Mouse (Mus musculus): Measurements from ENCODE around the gene Zdhhc13. TPM values are rescaled to one million over a fixed set of nuclear protein-coding genes. Genes with fewer than 3 reads are reported as not detected.
A peak's percentile ranks its signal among the peaks of the same experiment; 100 is the strongest.

The Zdhhc13 gene
- polyA plus RNA-seq, 1 experiment from 2014 or later, result 11.2 TPM

DNA sequence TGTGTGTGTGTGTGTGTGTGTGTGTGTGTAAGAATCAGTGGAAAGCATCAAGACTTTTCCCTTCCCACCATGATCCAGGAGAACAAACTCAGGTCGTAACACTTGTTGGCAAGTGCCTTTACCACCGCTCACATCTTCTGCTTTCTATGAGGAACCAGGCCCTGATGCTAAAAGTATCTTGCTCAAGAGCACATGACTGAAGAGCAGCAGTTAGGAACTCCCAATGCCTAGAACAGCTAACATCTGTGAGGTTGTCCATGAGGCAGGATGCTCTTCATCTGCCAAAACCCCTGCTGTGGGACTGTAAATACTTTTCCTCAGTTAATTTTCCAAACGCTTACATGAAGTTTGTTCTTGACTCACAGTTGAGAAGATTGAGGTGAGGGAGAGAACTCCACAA is 455 bp upstream of the Zdhhc13 start:
- WGBS (ENCODE audit: insufficient replicate concordance), result 52% methylated on average over 3 of the region's 3 CpGs
- Histone ChIP-seq H3K9me3 (replicated peaks) (no peaks in the 10 kb centered on the region), H3K36me3 (replicated peaks) (no peaks in the 10 kb centered on the region), H3K4me3 (replicated peaks) (peak overlapping the region; percentile 86), H3K27ac (replicated peaks) (peak overlapping the region; percentile 34; the same call in 1 of the 2 replicates), H3K27me3 (no peaks in the 10 kb centered on the region), H3K4me1 (replicated peaks) (peaks cover 32% of the 10 kb centered on the region), H3K4me2 (peak overlapping the region; percentile 92), H3K9ac (no peak overlapping the region)
- ATAC-seq (ENCODE audit: insufficient read depth), result no peak

GRCm38 (mm10) chr7:48790117-48790516 is 1.3 kb downstream of the Zdhhc13 start:
- Histone ChIP-seq H3K27me3 (no peaks in the 10 kb centered on the region), H3K36me3 (replicated peaks) (no peaks in the 10 kb centered on the region), H3K9me3 (replicated peaks) (no peaks in the 10 kb centered on the region), H3K9ac (no peak overlapping the region; the same call in 1 of the 2 replicates), H3K4me3 (replicated peaks) (peak overlapping the region; percentile 86; the same call in 1 of the 2 replicates), H3K27ac (replicated peaks) (no peak overlapping the region), H3K4me1 (replicated peaks) (peaks cover 32% of the 10 kb centered on the region), H3K4me2 (peak overlapping the region; percentile 92)
- no peak for ATAC-seq (ENCODE audit: insufficient read depth)
- WGBS (ENCODE audit: insufficient replicate concordance), result 49% methylated on average over 4 of the region's 4 CpGs

- H3K36me3 ChIP-seq (replicated peaks), result 0 out of 2 replicates have a peak, but pooled peaks cover 3% of the 10 kb centered on the region
- no peak for ATAC-seq (ENCODE audit: insufficient read depth)
- no peaks in the 10 kb centered on the region for H3K9me3 ChIP-seq (replicated peaks)
- WGBS (ENCODE audit: insufficient replicate concordance), result 37% methylated on average over 3 of the region's 3 CpGs
- H3K4me2 ChIP-seq, result no peak overlapping the region
- peaks cover 32% of the 10 kb centered on the region for H3K4me1 ChIP-seq (replicated peaks)
- H3K27ac ChIP-seq (replicated peaks), result no peak overlapping the region
- H3K9ac ChIP-seq, result no peak overlapping the region
- no peak overlapping the region for H3K4me3 ChIP-seq (replicated peaks)
- no peaks in the 10 kb centered on the region for H3K27me3 ChIP-seq
These were observed 2.6 kb downstream of the Zdhhc13 start for GRCm38 (mm10) chr7:48791412-48791811.

- H3K36me3 ChIP-seq (replicated peaks), result 0 out of 2 replicates have a peak, but pooled peaks cover 3% of the 10 kb centered on the region
- no peak overlapping the region for H3K9ac ChIP-seq
- H3K4me2 ChIP-seq, result no peak overlapping the region
- H3K4me1 ChIP-seq (replicated peaks), result peaks cover 15% of the 10 kb centered on the region
- H3K9me3 ChIP-seq (replicated peaks), result no peaks in the 10 kb centered on the region
- ATAC-seq (ENCODE audit: insufficient read depth), result no peak
- H3K4me3 ChIP-seq (replicated peaks), result no peak overlapping the region
- 79% methylated on average over 3 of the region's 3 CpGs for WGBS (ENCODE audit: insufficient replicate concordance)
- no peaks in the 10 kb centered on the region for H3K27me3 ChIP-seq
- H3K27ac ChIP-seq (replicated peaks), result no peak overlapping the region
These were observed 6.3 kb downstream of the Zdhhc13 start for GRCm38 (mm10) chr7:48795130-48795529.

- ATAC-seq (ENCODE audit: insufficient read depth), result no peak
- Histone ChIP-seq H3K36me3 (replicated peaks) (peaks cover 52% of the 10 kb centered on the region), H3K27me3 (no peaks in the 10 kb centered on the region), H3K4me2 (no peak overlapping the region), H3K4me1 (replicated peaks) (no peaks in the 10 kb centered on the region), H3K4me3 (replicated peaks) (no peak overlapping the region), H3K9me3 (replicated peaks) (no peaks in the 10 kb centered on the region), H3K27ac (replicated peaks) (no peak overlapping the region), H3K9ac (no peak overlapping the region)
- 75% methylated on average over 7 of the region's 7 CpGs for WGBS (ENCODE audit: insufficient replicate concordance)
These were observed 14.6 kb downstream of the Zdhhc13 start for GRCm38 (mm10) chr7:48803381-48803780.

DNA sequence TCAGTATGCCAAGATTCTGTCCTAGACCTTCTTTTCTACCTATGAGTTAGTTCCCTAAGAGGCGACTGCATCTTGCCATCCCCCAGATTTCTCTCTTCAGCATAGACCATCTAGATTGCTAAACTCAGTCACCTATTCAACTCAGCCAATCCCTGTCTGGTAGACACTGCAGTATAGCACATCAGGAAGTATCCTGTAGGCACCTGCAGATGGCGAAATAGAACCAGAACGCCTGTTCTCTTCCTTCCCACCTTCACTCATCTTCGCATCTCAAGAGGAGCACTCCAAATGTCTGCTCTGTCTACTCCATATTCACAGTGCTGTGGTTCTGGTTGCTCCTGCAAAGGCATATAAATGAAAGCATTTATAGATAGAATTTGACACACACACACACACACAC is 17.8 kb downstream of the Zdhhc13 start:
- H3K27me3 ChIP-seq, result no peaks in the 10 kb centered on the region
- 79% methylated on average over 4 of the region's 4 CpGs for WGBS (ENCODE audit: insufficient replicate concordance)

DNA sequence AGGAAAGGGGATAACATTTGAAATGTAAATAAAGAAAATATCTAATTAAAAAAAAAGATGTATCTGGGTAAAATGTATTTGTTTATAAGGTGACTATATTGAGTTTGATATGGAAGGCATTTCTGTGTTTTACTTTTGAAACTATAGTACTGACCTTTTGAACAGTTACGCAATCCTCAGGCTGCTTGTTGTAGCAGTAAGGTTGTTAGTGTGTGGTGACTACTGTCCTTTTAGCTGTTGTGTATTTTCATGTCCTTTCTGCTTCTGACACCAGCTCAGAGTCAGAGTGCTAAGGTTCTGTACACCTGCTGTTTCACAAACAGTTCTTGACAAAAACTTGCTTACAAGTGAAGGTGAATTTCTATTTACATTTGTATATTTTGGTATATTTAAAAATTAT is 21.8 kb downstream of the Zdhhc13 start:
- H3K27ac ChIP-seq (replicated peaks), result no peak overlapping the region
- H3K36me3 ChIP-seq (replicated peaks), result peaks cover 35% of the 10 kb centered on the region
- 77% methylated on average over 1 of the region's 1 CpGs for WGBS (ENCODE audit: insufficient replicate concordance)
- H3K9ac ChIP-seq, result no peak overlapping the region
- no peak for ATAC-seq (ENCODE audit: insufficient read depth)
- no peak overlapping the region for H3K4me2 ChIP-seq
- no peaks in the 10 kb centered on the region for H3K4me1 ChIP-seq (replicated peaks)
- no peak overlapping the region for H3K4me3 ChIP-seq (replicated peaks)
- H3K27me3 ChIP-seq, result no peaks in the 10 kb centered on the region
- no peaks in the 10 kb centered on the region for H3K9me3 ChIP-seq (replicated peaks)

More for the DNA sequence above, 17.8 kb downstream of the Zdhhc13 start:
- H3K4me3 ChIP-seq (replicated peaks), result no peak overlapping the region
- no peaks in the 10 kb centered on the region for H3K4me1 ChIP-seq (replicated peaks)
- H3K36me3 ChIP-seq (replicated peaks), result peaks cover 57% of the 10 kb centered on the region
- no peak overlapping the region for H3K9ac ChIP-seq
- H3K9me3 ChIP-seq (replicated peaks), result no peaks in the 10 kb centered on the region
- no peak overlapping the region for H3K4me2 ChIP-seq
- no peak overlapping the region for H3K27ac ChIP-seq (replicated peaks)
- no peak for ATAC-seq (ENCODE audit: insufficient read depth)

DNA sequence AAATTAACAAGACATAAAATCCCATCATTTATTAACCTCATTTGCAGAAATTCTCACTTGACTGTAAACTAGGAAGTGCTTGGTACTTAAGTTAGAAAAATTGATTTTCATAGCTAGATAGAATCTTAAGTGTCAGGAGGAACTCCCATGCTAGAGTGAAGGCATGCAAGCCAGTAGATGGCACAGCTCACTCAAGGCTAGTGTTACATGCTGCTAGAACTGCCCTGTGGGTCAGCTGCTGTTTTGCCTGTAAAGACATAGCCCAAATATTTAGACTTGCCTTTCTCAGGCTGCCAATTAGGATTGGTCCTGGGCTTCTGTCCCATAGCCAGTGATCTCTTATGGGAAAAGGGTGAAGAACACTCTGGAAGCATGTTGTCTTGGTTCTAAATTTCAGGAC is 23.6 kb downstream of the Zdhhc13 start:
- no peak overlapping the region for H3K4me2 ChIP-seq
- ATAC-seq (ENCODE audit: insufficient read depth), result no peak

DNA sequence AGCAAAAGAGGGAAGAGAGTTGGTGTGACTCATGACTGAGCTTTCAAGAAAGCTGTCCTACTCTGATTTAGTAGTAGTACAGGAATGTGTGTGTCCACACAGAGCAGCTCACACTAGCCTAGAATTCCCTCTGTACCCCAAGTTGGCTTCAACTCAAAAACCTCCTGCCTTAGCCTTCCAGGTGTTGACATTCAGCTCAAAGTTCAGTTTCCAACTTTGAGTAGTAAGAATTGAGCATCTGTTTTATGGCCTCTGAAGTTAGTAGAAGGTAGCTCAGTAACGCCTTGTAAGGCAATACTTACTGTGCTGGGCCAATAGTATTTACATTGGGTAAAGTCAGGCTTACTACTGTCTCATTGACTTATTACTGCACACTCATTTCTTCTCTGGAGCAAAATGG is 24.8 kb downstream of the Zdhhc13 start:
- H3K36me3 ChIP-seq (replicated peaks), result peaks cover 34% of the 10 kb centered on the region
- H3K9me3 ChIP-seq (replicated peaks), result no peaks in the 10 kb centered on the region
- ATAC-seq (ENCODE audit: insufficient read depth), result no peak
- H3K27me3 ChIP-seq, result no peaks in the 10 kb centered on the region
- H3K4me1 ChIP-seq (replicated peaks), result no peaks in the 10 kb centered on the region
- H3K4me3 ChIP-seq (replicated peaks), result no peak overlapping the region
- no peak overlapping the region for H3K9ac ChIP-seq
- H3K27ac ChIP-seq (replicated peaks), result no peak overlapping the region
- H3K4me2 ChIP-seq, result no peak overlapping the region
- WGBS (ENCODE audit: insufficient replicate concordance), result 80% methylated on average over 1 of the region's 1 CpGs

More for the DNA sequence above, 23.6 kb downstream of the Zdhhc13 start:
- H3K9me3 ChIP-seq (replicated peaks), result no peaks in the 10 kb centered on the region
- no peaks in the 10 kb centered on the region for H3K27me3 ChIP-seq
- H3K36me3 ChIP-seq (replicated peaks), result peaks cover 29% of the 10 kb centered on the region
- no peak overlapping the region for H3K4me3 ChIP-seq (replicated peaks)
- H3K27ac ChIP-seq (replicated peaks), result no peak overlapping the region
- H3K4me1 ChIP-seq (replicated peaks), result no peaks in the 10 kb centered on the region
- H3K9ac ChIP-seq, result no peak overlapping the region

DNA sequence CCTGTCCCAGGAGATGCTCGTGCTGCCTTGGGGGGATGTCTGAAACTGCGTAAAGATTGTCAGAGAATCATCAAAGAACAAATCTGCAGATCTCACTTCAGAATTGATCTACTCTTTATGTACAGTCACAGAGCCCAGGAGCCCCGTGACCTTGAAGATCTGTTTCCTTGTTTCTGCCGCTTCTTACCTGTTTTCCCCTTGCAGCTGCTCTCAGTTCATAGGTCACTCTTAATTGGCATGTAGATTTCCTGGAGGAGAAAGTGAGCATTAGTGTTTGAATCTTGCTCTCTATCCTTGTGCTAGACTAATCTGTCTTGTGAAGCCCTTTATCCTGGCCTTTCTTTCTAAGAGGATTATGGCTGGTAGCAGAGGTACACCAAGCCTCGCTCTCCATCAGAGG is 32.9 kb downstream of the Zdhhc13 start:
- no peak overlapping the region for H3K4me3 ChIP-seq (replicated peaks)
- no peaks in the 10 kb centered on the region for H3K9me3 ChIP-seq (replicated peaks)
- H3K36me3 ChIP-seq (replicated peaks), result peaks cover 72% of the 10 kb centered on the region
- H3K9ac ChIP-seq, result no peak overlapping the region
- H3K4me1 ChIP-seq (replicated peaks), result no peaks in the 10 kb centered on the region
- 84% methylated on average over 5 of the region's 5 CpGs for WGBS (ENCODE audit: insufficient replicate concordance)
- no peak for ATAC-seq (ENCODE audit: insufficient read depth)
- H3K27ac ChIP-seq (replicated peaks), result no peak overlapping the region
- no peaks in the 10 kb centered on the region for H3K27me3 ChIP-seq
- no peak overlapping the region for H3K4me2 ChIP-seq

DNA sequence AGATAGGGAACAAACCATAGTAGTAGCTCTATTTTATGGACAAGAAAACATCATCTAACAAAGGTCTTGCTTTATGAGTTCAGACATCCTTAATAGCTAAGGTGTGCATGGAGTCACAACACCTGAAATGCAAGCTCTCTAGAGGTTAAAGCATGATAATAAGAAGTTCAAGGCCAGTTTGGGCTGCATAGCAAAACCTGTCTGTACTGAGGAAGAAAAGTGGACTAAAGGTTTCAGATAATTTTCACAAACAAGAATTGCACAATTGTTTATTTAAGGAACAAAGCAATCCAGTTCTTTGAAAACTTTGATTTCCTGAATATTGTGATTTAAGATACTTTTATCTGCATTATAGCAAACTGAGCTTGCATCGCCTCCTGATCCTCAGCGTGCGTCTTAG is 34.8 kb downstream of the Zdhhc13 start:
- Histone ChIP-seq H3K36me3 (replicated peaks) (peaks cover 67% of the 10 kb centered on the region), H3K4me3 (replicated peaks) (no peak overlapping the region), H3K4me1 (replicated peaks) (no peaks in the 10 kb centered on the region), H3K27me3 (no peaks in the 10 kb centered on the region), H3K9me3 (replicated peaks) (no peaks in the 10 kb centered on the region), H3K27ac (replicated peaks) (no peak overlapping the region), H3K4me2 (no peak overlapping the region), H3K9ac (no peak overlapping the region)
- 81% methylated on average over 3 of the region's 3 CpGs for WGBS (ENCODE audit: insufficient replicate concordance)
- ATAC-seq (ENCODE audit: insufficient read depth), result no peak

- Histone ChIP-seq H3K27me3 (no peaks in the 10 kb centered on the region), H3K4me1 (replicated peaks) (peaks cover 3% of the 10 kb centered on the region; the same call in 1 of the 2 replicates), H3K36me3 (replicated peaks) (peaks cover 59% of the 10 kb centered on the region), H3K4me2 (no peak overlapping the region), H3K9ac (no peak overlapping the region), H3K9me3 (replicated peaks) (no peaks in the 10 kb centered on the region), H3K27ac (replicated peaks) (no peak overlapping the region), H3K4me3 (replicated peaks) (no peak overlapping the region)
- ATAC-seq (ENCODE audit: insufficient read depth), result no peak
- 67% methylated on average over 1 of the region's 1 CpGs for WGBS (ENCODE audit: insufficient replicate concordance)
These were observed 35.9 kb downstream of the Zdhhc13 start for GRCm38 (mm10) chr7:48824671-48825070.

All from liver, embryonic 15.5 days (tissue).